Mouse (Mus musculus): ENCODE measurements around the gene Stt3b.

Stt3b gene

DNA sequence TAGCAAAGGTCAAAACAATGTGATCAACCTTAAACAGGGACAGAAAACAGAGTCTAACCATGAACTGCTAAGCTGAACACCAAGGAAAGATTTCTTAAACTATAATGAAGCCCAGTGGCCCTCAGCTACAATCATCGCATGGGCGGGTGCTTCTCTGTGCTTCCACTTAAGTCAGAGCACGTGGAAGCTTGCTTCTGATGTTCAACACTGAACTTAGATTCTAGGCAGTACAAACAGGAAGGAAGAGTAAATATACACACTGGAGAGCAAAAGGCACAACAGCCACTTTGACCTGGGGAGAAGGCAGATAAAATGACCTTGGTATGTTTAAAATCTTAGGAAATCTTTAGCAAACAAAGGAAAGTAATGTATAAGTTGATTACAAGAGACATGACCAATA, 38.7 kb downstream of the Stt3b start:
- DNase-seq (ENCODE audit: extremely low spot score), result no peak

DNA sequence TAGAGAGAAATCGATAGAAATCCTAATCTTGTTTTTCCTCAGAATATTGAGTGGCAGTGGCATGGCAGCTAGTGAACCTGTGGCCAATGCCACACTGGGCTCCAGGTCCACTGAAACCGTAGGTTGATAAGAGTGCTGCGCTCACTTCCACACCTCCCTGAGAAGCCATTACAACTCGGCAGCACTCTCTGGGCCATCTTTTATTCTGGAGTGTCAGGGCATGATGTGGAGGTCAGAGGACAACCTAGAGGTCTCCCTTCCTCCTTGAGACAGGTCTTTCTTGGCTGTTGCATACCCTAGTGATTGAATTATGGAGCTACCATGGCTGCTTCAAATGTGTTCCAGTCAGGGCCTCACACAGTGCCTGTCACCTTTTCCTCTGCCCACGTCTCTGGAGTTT, 48.3 kb downstream of the Stt3b start:
- no peak for DNase-seq (ENCODE audit: extremely low spot score)

GRCm38 (mm10) chr9:115261456-115261855, 48.8 kb downstream of the Stt3b start:
- DNase-seq (ENCODE audit: extremely low spot score), result no peak

DNA sequence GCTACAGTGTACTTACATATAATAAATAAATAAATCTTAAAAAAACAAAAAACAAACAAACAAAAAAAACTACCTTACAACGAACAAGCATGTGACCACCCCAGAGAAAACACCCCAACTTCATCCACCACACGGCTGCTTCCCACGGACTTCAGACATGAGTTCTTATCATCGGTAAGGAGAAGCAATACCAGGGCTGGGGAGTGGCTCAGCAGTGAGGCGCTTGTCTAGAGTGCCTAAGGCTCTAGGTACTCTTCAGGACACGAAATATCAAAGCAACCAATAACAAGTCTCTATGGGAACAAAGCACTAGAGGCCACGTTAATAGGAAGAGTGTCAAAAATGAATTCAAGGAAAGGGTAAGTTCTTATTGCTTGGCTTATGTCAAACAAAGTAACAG, 49.8 kb downstream of the Stt3b start:
- DNase-seq (ENCODE audit: extremely low spot score), result no peak

- no peak for DNase-seq (ENCODE audit: extremely low spot score)
Observed at GRCm38 (mm10) chr9:115259866-115260265, 50.4 kb downstream of the Stt3b start.

GRCm38 (mm10) chr9:115257733-115258286, 52.4 kb downstream of the Stt3b start:
- DNase-seq (ENCODE audit: extremely low spot score), result no peak

- no peak for DNase-seq (ENCODE audit: extremely low spot score)
Observed at GRCm38 (mm10) chr9:115249145-115249544, 61.1 kb downstream of the Stt3b start.

DNA sequence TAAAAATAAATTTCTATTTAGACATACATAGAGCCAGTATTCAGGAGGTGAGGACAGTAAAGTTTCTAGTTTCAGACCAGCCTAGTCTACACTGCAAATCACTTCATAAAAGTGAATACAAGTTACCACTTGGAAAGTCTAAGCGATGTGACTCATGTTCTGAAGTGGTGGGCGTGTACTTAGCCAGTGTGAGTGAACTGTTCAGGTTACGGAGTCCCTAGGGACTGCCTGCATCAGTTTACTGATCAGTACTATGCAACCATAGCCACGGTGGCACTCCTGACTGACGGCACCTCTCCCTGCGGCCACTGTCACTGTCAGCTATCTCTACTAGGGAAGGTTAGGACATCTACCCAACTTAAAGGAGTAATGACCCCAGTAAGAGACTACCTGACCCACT, 65.1 kb downstream of the Stt3b start:
- DNase-seq (ENCODE audit: extremely low spot score), result no peak

GRCm38 (mm10) chr9:115243630-115244029, 66.6 kb downstream of the Stt3b start:
- DNase-seq (ENCODE audit: extremely low spot score), result no peak

GRCm38 (mm10) chr9:115239861-115240260, 70.4 kb downstream of the Stt3b start:
- no peak for DNase-seq (ENCODE audit: extremely low spot score)

DNA sequence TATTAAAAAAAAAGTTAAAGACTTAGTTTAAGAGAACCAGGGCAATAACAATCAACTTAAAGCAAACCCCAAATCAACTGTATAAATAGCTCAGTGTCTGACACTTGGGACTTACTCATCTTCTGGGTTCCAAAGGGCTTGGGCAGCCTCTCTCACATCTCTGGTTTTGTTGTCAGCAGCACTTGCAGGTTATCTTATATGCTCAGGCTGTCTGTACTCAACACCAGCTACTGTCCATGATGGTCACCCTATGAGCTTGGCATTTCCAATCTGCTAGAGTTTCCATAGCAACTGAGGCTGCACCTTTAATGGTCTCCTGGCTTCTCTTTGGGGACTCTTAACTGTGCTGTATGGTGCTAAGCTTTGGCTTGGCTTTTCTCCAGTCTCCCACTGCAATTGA, 72.3 kb downstream of the Stt3b start:
- DNase-seq (ENCODE audit: extremely low spot score), result no peak

GRCm38 (mm10) chr9:115236352-115236841, 73.8 kb downstream of the Stt3b start:
- DNase-seq (ENCODE audit: extremely low spot score), result no peak

DNA sequence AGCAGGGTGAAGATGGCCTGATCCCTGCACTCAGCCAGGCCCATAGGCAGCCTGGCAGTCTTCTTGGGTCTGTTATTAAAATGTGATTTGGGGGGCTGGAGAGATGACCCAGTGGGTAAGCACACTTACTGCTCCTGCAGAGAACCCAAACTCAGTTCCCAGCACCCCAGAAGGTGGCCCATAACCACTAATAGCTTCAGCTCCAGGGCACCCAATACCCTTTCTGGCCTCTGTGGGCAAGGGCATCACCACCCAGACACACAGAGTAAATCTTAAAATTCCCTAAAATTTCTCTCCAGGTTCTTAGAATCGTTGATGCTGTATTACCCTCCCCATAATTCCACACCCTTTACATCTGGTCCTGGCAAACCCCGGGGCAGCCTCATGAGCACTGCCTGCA, 75.7 kb downstream of the Stt3b start:
- DNase-seq (ENCODE audit: extremely low spot score), result no peak

- no peak for DNase-seq (ENCODE audit: extremely low spot score)
Observed at GRCm38 (mm10) chr9:115233721-115234120, 76.5 kb downstream of the Stt3b start.

DNA sequence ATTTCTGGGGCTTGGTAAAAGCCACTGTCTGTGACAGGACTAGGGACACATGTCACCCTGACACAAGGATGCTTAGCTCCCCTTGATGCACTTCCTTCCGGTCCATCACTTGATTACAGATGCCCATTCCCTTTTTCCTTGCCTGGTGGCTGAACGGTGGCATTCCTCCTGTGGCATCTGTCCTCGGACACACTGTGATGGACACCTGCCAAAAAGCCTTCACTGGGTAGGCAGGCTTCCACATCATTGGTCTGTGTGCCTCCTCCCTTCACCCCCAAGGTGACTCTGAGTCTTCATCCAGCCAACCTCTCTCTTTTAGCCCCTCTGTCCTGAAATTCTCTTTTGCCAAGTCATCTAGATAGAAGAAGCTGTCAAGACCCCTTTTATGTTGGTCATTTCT, 78.7 kb downstream of the Stt3b start:
- DNase-seq (ENCODE audit: extremely low spot score), result no peak

GRCm38 (mm10) chr9:115230141-115230540, 80.1 kb downstream of the Stt3b start:
- no peak for DNase-seq (ENCODE audit: extremely low spot score)

GRCm38 (mm10) chr9:115229676-115230075, 80.5 kb downstream of the Stt3b start:
- DNase-seq (ENCODE audit: extremely low spot score), result no peak

DNA sequence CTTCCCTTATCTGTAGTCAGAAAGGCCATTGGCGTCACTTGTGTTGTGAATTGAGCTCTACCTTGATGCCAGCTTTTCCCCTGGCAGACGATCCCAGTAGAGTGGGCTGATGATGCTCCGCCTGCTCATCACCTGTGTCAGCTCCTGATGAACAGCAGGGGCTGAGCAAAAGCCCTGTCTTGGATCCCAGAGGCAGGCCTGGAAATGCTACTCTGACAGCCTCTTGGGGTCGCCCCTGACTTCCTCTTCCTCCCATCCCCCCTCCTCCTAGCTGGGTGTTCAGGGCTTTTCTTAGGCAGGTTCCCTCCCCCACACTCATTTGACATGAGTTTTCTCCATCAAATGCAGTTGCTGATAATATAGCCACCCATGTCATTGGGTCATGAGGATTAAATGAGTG, 81.1 kb downstream of the Stt3b start:
- no peak for DNase-seq (ENCODE audit: extremely low spot score)

- DNase-seq (ENCODE audit: extremely low spot score), result no peak
Observed at GRCm38 (mm10) chr9:115224744-115225354, 85.4 kb downstream of the Stt3b start.

GRCm38 (mm10) chr9:115221265-115221664, 89.0 kb downstream of the Stt3b start:
- DNase-seq (ENCODE audit: extremely low spot score), result no peak

GRCm38 (mm10) chr9:115220466-115220865, 89.8 kb downstream of the Stt3b start:
- DNase-seq (ENCODE audit: extremely low spot score), result no peak

DNA sequence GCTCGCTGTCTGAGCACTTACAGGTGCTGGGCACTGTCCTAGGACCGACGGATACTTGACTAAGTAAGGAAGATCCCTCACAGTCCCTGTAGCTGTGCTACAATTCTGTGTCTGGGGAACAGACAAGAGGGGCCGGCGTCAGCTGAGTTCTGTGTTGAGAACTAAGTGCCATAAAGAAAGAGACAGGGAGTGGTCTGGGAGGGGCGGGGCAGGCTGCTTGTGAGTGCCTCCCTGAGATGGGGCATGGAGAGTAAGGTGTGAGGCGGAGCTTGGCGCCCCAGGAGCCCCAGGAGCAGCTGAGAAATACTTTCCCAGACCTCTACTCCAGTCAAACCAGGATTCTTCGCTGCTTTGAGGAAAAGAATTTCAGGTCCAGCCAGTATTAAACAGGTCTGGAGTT, 92.2 kb downstream of the Stt3b start:
- no peak for DNase-seq (ENCODE audit: extremely low spot score)

GRCm38 (mm10) chr9:115215830-115216701, 94.2 kb downstream of the Stt3b start:
- DNase-seq (ENCODE audit: extremely low spot score), result peak; percentile 66

Measured in embryo, embryonic 9.5 days (tissue).